Mouse (Mus musculus): ENCODE measurements around the gene Arhgap44. TPM values are rescaled to one million over a fixed set of nuclear protein-coding genes. Genes with fewer than 3 reads are reported as not detected.

Arhgap44 gene
- polyA plus RNA-seq, 1 experiment from 2014 or later: 7.2 TPM

DNA sequence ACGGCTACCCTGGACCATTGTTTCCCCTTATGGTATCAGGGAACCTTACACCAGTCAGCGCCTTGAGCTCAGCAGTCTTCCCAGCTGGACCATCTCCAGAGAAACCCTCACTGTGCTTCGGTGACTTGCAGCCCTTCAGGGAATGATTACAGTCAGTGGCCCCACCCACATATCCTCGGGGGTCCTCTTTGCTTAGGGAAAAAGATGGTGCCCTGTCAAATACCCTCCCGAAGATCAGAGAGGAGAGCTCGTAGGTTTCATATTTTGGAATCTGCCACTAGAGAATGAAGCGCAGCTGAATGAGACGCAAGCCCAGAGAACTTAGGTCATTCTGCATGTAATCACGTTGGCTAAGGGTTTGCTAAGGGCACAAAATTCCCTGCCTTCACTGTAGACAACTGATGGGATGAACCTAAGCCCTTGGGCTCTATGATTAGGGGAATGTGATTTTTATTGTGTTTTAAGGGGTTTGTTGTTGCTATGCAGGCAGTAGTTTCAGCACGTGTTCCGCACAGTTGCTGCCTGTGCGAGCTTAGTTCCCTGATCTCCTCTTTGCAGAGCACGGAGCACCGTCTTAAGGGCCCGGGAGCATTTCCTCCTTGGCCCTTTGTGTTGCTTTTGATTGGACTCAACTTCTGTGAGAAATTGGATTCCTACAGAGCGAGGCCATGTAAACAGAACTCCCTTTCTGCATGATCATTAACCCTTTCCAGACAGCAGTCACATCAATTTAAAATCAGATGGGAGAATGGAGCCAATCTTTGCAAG, 205.6 kb downstream of the Arhgap44 start:
- H3K9me3 ChIP-seq (ENCODE audit: control insufficient read depth, low read length): no peaks in the 10 kb centered on the region
- peak overlapping the region; percentile 51; the same call in 1 of the 2 replicates for H3K27ac ChIP-seq (ENCODE audit: low read depth, low read length)
- 2% methylated on average over 16 of the region's 16 CpGs for WGBS
- peaks cover 21% of the 10 kb centered on the region; the same call in 1 of the 2 replicates for H3K4me1 ChIP-seq (ENCODE audit: control insufficient read depth, insufficient read depth, low read length)
- peak overlapping the region; percentile 40 for H3K4me2 ChIP-seq (replicated peaks; ENCODE audit: low read depth, low read length)
- peak; percentile 90 for ATAC-seq (ENCODE audit: low FRiP score, low TSS enrichment)
- H3K36me3 ChIP-seq (ENCODE audit: control insufficient read depth, insufficient read depth, low read length): no peaks in the 10 kb centered on the region
- H3K4me3 ChIP-seq (ENCODE audit: low read length): peak overlapping the region; percentile 3; the same call in 1 of the 2 replicates
- peaks cover 3% of the 10 kb centered on the region; the same call in 1 of the 2 replicates for H3K27me3 ChIP-seq (ENCODE audit: control insufficient read depth, insufficient read depth, low read length)
- H3K9ac ChIP-seq (ENCODE audit: low read depth, low read length): no peak overlapping the region; the same call in 1 of the 2 replicates

Small RNAs within 50 kb of the gene (microRNA-seq; reads per million reads assigned to microRNA genes)
- gene Gm25991: not detected

Other genes with a start within 250 kb of the Arhgap44 start
- gene Elac2, start 183.9 kb downstream of the Arhgap44 start, polyA plus RNA-seq (2014; fragmentation: Nextera tagmentation; extraction: Ambion mirVana): 19.6 and 38.4 TPM in 2 replicates
- gene 1700086D15Rik, start 3.1 kb downstream of the Arhgap44 start, polyA plus RNA-seq (2014; fragmentation: Nextera tagmentation; extraction: Ambion mirVana): not detected in 2 replicates
- gene Myocd, start 107.0 kb upstream of the Arhgap44 start, polyA plus RNA-seq (2014; fragmentation: Nextera tagmentation; extraction: Ambion mirVana): 3.4 and 4.6 TPM in 2 replicates